Mouse (Mus musculus) urinary bladder, adult 2 months (tissue): Measurements from ENCODE around the gene Fut8. TPM values are rescaled to one million over a fixed set of nuclear protein-coding genes. Genes with fewer than 3 reads are reported as not detected.
"Not testable (repeated sequence)": the region's sequence is repeated elsewhere in the genome, so short reads cannot be mapped to it uniquely, and the experiment has no call there.

Experiments used
- DNase-seq: peaks from one replicate; pipeline ENCODE4 v3.0.0; 2022; ENCODE audit warnings: low spot score
- polyA plus RNA-seq: library from polyadenylated mRNA; depleted of rRNA; stranded (reverse); fragments of >200 nt; gene quantifications from 2 replicates; pipeline ENCODE4 v1.2.3, GENCODE M21; 2012

The Fut8 gene
- polyA plus RNA-seq, 1 experiment, result 7.6 TPM

DNA sequence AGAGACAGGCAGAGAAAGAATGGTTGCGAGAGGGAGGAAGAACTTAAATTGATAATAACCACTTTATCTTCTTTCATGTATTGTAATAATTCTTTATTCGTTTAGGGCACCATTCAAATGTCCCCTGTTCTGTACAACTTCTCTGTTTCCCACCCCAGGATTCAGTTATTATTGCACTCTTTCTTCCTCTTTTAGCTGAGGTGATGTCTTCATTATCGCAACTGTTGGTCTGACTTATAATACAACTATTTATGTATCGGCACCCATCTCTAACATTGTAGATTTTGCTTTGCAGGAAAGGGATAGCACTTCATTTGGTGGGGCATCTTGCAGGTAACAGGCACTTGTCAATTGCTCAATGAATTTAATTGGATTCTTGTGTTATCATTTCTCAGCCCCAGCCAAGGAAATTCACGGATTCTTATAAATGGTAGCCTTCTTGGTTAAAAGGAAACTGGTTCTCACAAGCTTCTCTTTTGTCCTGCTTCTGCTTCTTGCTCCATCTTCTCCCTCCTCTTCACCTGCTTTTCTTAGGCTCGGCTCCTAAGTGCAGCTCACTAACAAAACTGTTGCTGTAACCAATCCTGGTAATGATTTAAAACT is 15.6 kb upstream of the Fut8 start:
- DNase-seq, result no peak

DNA sequence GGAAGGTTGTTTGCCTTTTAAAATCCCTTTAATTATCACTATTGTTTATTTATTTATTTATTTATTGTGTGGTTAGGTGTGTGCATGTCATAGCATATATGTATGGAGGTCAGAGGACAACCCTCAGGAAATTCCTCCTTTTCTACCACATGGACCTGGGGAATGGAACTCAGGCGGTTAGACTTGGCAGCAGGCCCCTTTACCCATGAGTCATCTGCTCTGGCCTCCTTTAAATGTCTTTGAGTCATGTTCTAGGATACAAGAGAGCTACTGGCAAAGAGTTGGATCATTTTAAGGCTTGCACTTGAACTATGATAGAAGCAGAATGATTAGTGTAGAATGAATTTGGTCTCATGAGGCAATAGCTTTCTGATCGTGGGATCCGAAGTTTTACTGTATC is 14.3 kb upstream of the Fut8 start:
- DNase-seq, result no peak

DNA sequence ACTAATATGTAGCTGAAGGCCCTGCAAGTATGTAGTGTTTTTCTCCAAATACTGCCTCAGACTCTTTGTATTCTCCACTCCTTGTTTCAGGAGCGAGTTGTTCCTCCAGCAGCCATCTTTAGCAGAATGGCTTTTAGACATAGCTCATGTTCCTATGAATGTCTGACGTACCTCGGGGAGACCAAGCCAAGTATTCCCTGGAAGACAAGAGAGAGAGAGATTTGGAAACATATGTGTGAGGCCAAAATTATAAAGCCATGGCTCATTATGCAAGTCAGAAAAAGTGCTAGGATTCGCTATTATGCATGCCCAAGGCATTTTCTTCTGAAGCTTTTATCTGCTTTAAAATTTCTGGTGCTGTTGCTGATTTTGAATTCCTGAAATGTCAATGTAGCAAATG is 13.8 kb upstream of the Fut8 start:
- no peak for DNase-seq

DNA sequence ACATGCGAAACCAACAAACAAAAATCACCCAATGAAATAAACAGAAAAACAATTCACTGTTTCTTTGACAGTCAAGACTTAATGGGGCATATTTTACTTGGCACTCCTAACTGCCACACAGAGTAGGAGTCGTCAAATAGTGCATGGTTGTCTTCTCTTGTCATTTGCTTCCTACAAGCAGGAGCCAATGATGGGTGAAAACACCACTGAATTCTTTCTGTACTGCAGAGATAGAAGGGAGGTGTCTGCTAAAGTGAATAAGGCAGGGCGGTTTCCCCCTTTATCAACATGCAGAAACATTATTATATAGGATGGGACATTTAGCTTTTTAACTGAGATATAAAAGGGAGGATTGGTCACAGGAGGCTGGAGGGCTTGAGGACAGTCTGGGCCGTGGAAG is 13.0 kb upstream of the Fut8 start:
- DNase-seq, result no peak

DNA sequence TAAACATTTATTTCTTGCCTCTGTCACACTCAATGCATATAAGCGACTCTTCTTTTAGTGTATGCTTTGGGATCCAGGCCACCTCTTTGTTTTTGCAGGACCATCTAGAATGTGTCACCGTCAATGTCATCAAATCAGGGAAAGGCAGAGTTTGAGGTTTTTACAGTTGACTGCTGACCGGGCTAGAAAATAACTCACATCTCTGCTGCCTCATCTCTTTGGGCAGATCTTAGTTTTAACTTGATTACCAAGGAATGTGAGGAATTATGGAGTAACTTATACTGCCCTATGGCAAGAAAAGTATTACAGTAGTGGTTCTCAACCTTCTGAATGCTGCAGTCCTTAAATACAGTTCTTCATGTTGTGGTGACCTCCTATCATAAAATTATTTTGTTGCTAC is 12.2 kb upstream of the Fut8 start:
- DNase-seq, result no peak

DNA sequence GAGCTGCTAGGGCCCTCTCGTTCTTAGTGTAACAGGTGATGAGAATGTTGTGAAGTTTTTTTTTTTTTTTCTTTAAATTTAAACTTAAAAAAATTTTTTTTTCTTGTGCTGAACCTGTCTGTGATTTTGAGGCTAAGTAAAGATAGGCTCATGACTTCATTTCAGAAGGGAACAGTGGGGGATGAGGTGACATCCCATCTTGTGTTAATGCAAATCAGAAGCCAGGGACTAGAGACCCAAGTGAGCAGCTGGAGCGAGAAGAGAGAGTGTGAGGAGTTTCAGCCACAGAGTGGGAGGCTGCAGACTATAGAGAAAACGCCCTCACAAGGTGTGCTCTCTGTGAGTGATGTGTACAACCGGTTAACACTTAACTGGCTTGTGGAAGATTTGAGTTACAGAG is 2.0 kb upstream of the Fut8 start:
- no peak for DNase-seq

DNA sequence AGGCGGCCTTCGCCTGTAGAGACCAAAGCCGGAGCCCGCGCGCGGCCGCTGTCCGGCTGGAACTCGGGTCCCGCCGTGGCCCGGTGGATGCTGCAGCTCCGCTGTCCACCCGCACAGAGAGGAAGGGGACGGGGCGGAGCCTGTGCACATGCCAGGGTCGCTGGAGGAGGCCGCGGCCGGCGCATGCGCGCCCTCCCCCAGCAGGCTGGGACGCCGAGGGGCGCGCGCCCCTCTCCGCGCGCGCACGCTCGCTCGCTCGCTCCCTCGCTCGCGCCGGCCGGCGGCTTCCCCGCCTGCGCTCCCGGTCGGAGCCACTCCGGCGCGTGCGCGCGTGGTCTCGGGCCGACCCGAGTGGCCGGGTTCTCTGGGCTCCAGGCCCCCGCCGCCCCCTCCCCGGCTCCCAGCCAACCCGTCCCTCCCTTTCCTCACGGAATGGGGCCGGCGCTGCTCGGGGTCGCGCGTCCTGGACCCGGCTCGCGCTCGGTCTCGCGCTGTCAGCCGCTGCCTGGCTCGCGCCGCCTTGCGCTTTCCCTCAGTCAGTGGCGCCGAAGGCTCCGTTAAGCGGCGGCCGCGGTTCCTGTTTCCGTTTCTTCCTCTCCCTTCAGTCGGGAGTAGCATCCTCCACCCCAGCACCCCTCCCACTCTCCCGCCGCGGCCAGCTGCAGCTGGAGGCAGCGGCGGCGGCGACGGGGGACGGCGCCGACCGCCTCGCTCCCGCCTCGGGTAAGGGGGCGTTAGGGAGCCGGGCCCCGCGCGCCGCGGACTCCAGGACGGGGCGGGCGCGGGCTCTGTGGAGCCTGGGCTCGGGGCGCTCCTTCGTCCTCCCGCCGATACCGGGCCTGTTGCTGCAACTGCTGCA is 835 bp downstream of the Fut8 start:
- DNase-seq, result peak; percentile 76

DNA sequence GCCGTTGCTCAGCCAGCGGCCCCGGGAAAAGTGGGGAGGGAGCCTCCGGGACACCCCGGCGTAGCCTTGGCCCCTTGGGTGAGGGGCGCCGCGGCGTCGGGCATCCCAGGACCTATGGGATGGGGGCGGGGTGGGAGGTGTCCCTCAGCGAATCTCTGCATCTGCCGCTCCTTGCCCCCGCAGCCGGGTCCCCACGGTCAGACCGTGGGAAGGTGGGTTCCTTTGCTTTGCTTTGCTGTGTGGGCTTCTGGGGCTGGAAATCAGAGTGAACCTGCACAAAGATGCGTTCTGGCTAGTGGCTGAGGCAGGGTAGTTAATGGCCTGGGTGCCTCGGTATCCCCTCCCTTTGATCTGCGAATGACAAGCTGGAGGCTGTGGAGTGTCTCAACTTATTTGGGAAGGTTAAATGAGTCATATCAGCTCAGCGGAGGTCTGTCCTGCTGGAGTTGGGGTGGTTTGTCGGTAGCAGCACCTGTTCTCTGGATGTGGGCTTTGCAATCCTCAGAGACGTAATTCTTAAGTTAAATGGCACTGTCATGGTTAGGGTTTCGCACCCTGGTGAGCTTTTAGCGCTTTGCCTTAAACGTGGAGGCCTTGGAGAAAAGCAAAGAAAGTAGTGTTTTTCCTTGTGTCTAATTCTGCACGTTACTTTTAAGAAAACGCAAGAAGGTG is 1.6 kb downstream of the Fut8 start:
- DNase-seq, result peak; percentile 22

DNA sequence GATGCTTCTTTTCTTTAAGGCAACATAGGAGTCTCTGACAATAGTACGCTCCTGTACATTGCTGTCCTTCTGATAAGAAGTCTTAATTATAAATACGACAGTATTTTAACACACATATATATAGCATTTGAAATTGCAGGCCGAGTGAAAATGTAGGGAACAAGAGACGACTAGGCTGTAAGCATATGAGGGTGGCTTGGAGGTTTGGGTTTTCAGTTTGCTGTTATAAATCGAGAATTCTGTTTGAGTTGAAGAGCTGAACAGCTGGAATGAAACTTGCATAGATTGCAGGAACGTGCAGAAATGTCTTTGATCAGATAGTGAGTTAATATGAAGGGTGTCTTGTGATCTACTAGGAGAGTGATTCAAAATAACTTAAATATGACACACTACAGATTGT is 2.4 kb downstream of the Fut8 start:
- DNase-seq, result no peak

DNA sequence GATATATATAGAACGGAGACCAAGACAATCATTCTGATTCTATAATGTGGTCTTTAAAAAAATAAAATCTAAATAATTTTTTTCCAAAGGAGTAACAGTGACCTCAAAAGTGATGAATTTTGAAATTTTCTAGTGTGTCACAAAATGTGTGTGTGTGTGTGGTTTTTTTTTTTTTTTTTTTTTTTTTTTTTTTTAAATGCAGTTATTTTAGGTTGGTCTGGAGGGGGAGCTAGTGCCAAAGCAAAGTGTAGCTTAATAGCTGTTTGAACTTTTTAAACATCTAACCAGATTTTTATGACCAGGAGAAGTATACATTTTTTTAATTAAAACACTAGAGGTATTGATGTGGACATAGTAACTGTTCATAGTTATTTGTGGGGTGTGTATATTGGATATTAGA is 2.9 kb downstream of the Fut8 start:
- DNase-seq, result no peak

DNA sequence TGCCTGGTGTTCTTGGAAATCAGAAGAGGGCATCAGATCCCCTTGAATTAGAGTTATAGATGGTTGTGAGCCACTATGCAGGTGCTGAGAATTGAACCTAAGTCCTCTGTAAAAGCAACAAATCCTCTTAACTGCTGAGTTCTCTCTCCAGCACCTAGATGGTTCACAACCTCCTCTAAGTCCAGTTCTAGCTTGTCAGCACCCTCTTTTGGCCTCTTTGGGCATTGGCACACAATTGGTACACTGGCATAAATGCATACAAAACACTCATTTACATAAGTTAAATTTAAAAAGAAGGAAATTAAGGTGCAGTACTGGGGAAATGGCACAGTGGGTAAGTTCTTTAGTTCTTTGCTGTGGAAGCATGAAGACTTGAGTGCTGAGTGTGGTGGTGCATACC is 24.7 kb downstream of the Fut8 start:
- DNase-seq, result no peak

DNA sequence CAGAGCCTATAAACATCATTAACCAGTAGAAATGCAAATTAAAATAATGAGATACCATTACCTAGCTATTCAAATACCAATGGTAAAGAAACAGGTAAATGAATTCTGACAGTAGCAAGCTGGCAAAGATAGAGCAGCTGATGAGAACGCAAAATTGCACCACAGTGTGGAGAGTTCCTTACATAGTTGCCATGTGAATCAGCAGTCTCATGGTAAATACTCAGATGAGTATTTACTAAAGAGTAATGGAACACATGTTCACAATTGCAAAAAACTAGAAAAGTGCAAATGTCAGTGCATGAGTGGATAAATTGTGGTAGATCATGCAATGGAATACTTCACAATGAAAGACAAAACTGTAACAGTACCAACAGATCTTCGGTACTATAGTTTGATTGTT is 25.9 kb downstream of the Fut8 start:
- no peak for DNase-seq

DNA sequence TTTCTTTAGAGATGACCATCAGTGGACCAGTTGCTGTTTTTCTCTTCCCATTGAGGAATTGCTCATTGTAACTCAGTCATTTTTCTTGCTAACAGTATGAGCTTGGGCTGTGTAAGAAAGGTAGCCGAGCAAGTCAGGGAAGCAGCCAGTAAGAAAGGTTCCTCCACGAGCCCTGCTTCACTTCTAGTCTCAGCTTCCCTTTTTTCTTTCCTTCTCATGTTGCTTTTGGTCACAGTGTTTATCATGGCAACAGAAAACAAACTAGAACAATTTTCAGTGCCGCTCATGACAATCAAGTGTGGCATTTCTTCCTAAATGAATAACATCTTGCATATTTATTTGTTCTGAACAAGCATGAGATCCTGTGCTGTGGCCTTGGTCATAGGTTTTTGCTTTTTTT is 32.8 kb downstream of the Fut8 start:
- no peak for DNase-seq

DNA sequence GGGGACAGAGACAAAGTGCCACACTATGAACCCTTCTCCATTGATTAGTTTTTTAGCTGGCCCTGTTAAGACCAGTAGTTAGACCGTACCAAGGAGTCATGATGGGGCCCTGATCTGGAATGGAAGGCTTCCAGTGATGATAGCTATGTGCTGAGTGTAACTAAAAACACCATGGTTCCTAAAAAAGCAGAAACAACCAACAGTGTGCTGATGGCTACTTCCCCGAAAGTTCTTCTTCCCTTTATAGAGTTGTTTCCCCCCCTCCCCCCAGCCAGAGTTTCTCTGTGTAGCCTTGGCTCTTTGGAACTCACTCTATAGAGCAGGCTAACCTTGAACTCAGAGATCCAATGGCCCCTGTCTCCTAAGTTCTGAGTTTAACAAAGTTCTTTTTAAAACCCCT is 50.6 kb downstream of the Fut8 start:
- no peak for DNase-seq

DNA sequence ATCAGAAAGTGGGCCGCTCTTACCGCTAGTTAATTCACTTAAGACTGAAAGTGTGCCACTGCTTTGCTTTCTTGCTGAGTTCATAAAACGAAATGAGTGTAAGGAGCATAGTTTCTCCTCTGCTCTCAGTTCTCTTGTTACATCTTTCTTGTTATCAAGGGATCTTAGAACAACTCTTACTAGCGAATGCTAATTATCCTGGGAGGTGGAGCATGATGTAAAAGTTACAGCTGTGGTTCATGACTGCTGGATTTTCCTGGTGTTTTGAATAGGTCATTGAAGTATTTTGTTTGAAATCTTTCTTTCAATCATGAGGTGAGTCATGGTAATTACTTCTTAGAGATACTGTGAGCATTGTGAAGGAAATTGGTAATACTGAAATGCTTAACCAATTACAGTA is 53.1 kb downstream of the Fut8 start:
- no peak for DNase-seq

DNA sequence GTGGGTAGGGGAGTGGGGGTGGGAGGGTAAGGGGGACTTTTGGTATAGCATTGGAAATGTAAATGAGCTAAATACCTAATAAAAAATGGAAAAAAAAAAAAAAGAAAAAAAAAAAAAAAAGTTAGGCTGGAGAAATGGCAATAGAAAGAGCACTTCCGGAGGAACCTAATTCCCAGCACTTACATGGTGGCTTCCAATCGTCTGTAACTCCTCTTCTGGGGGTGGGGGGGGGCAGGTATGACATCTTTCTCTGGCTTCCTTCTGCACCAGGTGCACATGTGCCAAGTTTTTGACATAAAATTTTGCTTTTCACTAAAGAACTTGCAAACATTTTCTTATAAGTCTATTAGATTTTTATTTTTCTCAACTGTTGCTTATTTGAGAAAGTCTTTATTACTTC is 53.9 kb downstream of the Fut8 start:
- DNase-seq, result not testable (repeated sequence)

DNA sequence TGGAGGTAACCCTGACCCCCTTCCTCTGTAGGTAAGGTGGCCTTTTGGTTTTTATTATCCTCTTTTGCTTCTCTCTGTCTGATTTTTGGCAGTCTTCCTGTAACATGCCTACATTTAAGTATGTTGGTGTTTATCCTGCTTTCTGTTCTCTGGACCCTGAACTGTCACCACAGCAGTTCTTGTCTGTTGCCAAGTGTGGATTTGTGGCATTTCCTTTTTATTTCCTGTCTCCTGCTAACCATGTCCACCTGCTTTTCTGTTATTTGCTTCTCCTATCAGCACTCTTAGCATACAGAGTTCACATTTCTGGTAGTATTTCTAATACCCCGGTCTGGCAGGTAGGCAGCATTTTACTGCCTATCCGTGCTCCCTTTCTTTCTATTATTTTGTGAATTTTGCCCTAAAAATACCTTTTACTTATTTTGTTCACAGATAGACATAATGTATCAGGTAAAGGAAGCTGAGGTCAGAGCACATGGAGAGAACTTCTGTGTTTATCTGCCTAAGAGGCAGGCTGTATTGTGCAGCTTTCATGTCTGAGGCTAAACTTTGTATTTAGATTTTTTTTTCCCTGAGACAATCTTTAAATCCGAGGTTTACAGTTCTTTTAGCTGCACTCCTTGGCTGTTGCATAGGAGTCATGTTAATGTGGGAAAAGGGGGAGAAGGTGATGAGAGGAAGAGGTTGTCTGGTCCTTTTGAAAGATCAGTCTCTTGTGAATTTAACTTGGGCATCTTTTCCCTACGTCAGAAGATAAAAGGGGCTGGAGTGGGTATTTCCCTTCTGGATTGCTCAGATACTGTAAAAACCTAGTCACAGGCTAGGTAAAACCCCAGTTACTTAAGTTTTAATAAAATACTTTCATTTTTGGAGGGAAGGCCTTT is 54.7 kb downstream of the Fut8 start:
- DNase-seq, result no peak

DNA sequence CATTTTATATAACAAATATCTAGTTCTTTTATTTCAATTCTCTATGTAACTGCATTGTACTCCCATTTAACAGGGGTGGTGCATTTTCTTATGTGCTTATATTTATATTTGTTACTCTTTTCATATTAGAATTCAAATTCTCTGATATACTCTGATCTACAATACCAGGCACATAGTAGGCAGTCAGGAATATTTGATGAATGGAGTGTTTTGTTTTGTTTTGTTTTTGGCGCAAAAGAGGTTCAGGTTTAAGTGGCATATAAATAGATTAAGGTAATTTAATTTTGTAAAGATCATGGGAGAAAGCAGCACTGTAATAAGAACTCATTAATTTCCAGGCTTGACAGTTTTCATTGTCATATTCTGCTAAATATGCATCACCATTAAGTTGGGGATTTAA is 58.2 kb downstream of the Fut8 start:
- no peak for DNase-seq

DNA sequence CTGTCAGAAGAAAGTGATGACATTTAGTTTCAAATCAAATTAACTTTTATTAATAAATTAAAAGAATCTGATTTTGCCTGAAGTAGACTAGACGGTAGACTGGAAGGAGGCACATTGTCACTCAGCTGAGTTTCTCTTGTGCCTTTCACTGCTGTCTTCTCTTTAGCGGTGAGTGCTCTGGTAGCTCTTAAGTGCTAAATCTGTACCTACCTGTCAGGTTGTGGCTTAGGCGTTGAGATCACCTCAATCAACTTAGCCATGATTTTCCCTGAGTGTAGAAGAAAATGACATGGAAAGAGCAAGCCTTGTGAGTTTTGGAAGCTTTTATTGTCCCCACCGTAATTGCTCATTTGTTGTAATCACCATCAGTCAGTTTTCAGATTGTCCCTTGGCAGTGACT is 59.2 kb downstream of the Fut8 start:
- no peak for DNase-seq

DNA sequence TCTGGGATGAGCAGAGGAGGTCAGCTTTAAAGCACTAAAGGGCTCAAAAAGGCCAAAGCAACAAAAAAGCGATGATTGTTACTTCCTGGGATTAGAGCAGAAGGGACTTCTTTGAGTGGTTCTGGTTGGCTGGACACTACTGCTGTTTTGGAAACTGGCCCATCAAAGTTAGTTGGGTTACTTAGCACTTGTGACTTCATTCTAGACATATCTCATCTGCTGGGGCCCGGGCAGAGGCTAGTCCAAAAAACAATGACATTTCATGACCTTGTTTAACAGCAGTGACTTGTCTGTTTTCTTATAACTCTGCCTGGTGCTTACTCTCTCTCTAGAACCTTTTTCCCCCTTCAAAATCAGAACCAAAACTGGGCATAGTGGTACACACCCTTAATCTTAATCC is 59.9 kb downstream of the Fut8 start:
- DNase-seq, result no peak

DNA sequence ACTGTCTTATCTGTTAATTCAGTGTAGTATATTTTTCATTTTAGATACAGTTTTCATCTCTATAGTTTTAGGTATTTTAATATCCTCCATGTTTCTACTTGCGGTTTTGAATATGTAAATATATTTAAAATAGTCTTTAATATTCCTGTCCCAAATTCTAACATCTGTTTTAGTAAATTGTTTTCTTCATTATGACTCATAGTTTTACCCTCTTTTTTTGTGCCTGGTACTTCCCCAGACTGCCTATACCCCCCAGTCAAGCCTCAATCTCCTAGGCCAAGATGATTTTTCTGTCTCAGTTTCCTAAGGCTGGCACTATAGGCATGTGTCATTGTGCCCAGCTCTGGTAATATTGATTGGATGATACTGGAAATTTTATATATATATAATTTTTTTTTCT is 64.1 kb downstream of the Fut8 start:
- no peak for DNase-seq

DNA sequence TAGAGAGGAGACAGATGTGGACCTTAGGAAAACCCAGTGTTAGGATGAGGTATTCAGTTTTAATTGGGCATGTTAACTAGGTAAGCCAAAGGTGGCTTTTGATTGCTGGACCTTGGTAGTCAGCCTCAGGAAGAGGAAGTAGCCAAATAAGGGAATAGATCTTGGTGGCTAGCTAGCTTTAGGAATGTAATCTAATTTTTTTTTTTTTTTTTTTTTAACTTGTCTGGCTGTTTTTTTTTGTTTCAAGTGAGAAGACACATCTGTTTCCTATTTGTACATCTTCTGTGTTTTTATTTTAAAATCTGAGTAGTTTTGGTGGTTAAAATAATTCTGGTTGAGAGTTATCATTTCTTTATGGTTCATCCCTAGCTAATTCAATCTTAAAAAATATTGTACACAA is 65.4 kb downstream of the Fut8 start:
- no peak for DNase-seq
